Mouse (Mus musculus): ENCODE results near the gene Ubash3b. TPM values are rescaled to one million over a fixed set of nuclear protein-coding genes. Genes with fewer than 3 reads are reported as not detected.
A peak's percentile ranks its signal among the peaks of the same experiment; 100 is the strongest.

Ubash3b gene
- total RNA-seq, 4 experiments from 2014 or later = 2.0 to 2.3 (median 2.1) TPM

DNA sequence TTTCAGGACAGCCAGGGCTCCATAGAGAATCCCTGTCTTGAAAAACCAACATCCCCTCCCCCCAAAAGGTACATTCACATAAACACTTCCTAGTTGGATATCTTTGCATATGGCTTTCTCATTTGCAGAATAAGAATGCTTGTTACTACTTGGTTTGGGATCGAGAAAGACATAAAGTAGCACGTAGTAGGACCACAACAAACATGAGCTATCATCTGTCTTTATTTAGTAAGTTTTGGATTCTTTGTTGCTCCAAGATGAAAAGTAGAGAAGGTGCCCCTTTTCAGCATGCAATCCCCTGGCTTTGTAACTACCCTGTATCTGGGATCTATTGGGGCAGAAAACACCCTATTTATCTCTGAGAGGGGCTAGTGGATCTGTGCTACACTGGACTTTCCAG, 25.2 kb downstream of the Ubash3b start:
- DNase-seq = no peak

DNA sequence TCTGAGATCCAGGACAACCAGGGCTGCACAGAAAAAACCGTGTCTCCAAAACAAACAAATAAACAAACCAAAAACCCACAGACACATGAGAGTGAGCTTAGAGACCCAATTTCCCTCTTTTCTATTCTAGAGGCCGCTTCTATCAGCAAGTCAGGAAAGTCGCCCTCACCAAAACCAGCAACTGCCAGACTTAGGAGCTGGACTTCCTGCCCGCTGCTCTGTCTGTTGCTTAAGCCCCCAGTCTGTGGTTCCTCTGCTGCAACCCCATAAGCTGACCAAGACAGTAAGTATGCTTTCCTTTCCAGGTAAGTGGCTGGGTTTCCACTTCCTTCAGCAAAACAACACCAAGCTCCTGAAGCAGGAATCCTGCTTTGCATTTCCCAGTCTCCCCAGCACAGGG, 26.6 kb downstream of the Ubash3b start:
- no peak for DNase-seq

DNA sequence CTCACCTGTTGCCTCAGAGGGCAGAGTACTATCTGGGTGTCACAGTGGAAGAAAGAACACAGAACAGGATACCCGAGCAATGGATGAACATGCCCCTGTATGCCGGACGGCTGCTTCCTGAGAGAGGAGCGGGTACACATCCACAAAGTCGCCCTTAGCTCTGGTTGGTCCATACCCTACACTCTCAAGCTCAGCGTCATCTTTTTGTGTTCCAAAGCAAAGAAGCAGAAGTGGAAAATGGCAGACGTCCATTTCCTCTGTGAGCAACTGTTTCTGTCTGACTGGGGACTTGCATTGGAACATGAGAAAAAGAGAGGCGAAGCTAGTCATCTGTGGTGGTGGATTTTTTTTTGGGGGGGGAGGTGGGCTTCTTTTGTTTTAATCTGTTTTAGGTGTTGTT, 30.9 kb downstream of the Ubash3b start:
- no peak for DNase-seq

DNA sequence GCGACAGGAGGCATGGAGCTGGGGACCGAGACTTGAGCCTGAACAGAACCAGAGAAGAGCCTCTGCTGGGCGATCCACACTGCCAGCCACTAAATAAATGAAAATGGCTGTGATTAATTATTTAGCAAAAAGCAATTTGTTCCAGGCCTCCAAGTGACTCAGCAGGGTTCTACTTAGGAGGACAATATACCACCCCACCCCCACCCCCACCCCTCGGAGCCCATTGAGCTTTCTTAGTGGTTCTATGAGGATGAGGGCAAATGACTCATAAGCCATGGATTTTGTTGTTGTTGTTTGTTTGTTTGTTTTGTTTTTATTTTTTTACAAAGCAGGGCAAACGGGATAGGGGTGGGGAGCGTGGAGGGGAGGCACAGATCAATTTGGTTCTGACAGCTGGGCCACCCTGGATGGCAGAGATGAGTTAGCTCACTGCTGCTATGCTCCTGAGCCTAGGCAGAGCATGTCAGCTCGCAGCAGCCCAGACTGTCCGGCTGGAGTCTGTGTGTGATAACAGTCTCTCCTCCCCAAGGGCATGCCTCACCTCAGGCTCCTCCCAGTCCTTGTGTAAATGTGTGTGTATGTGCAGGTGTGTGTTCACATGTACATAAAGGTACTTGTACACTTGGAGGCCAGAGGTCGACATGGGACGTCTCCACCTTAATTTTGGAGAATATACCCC, 31.6 kb downstream of the Ubash3b start:
- DNase-seq = no peak

DNA sequence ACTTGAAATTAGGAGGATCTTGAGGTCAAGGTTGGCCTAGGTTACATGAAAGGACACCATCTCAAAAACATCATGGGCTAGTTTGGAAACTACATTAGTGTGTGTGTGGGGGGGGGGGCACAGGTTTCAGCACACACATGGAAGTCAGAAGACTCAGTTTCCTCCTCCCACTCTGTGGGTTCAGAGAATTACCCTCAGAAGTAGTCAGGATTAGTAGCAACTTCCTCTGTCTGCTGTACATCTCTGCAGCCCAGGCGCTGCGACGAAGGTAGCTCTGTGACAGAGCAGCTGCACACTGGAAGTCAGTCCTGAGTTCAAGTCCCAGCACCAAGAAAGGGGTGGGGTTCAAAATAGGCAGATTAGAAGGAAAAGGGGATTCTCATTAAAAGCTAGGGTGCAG, 32.2 kb downstream of the Ubash3b start:
- no peak for DNase-seq

DNA sequence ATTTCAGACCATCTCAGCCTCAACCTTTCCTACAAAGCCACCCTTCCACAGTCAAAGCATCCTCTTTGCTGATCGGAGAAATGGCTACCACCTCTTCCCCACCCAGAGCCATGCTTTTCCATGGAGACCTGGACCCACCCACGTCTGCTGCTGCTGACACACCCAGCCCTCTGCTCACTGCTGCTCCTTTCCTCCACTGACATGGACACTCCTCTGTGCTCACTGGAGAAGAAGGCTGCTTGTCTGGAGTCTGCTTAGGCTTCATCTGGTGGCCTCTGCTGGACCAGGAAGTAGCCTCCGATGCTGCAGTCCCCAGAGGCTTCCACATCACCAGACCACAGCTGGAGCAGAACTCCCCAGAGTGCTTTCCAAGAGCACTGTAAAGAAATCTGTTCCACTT, 34.8 kb downstream of the Ubash3b start:
- no peak for DNase-seq

DNA sequence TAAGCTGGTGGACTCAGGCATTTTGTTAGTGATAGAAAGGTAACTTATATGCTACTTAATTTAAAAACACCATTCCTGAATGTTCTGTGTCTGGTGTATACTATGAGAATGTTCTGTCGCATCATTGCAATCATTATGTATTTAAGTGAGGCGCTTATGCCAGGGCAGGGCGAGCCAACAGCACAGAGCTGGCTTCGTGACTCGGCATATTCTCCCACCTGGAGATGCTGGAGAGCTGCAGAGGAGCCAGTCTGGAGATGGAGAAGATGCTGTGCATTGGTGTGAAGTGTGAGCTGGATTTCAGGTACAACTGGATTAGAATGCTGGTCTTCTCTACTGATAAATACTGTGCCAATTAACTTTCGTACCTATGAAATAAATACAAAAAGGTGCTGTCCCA, 37.2 kb downstream of the Ubash3b start:
- no peak for DNase-seq

DNA sequence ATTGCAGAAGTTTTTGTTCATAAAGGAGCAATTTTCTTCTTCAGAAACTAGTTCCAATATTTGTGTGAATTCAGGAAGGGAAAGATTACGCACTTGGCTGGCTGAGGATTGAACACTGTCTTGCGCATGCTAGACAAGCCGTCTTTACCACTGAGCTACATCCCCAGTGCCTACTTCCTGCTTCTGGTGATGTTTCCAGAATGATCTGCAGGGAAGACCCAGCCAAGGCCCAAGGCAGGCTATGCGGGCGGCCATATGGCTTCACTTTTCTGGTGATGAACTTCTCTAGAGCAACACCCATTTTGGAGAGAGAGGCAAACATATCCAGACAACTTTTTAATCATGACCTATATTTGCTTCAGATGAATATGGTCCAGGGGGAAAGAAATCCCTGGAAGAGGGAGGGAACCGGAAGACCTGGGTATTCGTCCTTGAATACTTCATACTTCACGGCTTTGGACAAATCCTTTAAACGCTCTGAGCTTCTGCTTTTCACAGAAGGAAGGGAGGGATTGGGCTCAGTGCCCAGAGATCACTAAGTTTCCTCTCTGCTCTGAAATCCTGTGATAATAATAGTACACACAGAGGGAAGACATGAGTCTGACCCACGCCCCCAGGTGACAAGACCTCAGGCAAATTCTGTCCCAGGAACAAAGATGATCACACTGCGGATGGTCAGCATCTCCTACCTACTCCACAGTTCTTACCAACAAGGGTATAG, 38.9 kb downstream of the Ubash3b start:
- peak; percentile 11 for DNase-seq

DNA sequence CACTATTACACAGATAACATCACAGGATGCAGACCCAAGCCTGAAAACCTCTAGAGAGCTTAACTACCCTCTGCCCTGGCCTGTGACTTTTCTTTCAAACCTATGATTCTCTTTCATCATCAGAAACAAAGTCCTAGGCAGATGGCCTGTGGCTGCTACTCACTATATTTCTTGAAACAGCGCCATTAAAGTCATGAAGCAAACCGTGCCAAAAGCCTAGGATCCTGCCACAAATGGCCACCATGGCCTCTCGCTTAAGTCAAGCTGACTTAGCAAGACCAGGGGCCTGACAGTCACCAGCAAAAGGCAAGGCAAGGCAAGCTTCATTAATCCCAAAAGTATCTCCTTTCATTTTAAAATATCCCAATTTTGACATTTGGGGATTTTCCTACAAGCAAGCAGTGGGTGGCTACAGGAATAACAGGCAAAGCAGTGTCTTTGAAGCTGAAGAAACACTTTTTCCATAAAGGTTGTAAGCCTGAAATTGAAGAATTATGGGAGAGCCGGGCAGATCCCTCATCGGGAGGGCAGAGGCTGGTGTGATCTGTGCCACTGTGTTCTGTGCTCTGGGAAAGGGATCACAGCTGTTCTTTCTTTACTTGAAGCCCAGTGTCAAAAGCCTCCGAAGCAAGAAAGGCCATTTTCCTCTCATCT, 39.7 kb downstream of the Ubash3b start:
- no peak for DNase-seq

DNA sequence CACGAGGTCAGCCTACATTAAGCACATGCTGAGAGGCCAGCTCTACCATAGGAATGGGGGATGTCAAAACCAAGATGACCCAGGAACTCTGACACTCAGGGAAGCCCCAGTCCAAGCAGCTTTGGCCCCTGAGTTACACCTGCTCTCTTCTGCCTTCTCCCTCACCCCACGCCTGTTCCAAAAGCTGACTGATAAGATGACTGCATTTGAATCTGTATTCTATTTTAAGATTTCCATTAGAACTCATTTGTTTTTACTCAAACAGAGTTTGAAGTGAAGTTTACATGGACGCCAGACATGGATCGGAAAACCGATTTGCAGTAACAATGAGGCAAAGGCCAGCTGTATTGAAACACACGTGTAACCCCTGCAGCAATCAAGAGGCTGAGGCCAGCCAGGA, 41.5 kb downstream of the Ubash3b start:
- DNase-seq = no peak

DNA sequence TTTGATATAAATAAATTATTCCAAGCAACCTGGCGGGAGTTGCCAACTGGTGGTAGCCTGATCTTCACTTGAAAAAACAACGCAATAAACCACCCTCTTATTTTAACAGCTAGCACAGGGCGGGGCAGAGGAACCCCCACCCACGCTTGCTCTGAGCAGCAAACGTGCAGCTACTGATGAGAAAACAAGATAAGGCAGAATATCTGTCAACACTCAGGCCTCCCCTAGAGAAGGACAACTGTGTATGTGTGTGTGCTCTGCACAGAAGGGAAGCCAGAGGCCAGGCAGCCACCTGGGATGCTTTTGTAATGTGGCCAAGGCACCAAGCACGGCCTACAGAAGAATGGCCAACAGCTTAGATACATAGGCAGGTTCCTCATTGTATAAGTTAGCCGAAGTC, 43.4 kb downstream of the Ubash3b start:
- DNase-seq = no peak

DNA sequence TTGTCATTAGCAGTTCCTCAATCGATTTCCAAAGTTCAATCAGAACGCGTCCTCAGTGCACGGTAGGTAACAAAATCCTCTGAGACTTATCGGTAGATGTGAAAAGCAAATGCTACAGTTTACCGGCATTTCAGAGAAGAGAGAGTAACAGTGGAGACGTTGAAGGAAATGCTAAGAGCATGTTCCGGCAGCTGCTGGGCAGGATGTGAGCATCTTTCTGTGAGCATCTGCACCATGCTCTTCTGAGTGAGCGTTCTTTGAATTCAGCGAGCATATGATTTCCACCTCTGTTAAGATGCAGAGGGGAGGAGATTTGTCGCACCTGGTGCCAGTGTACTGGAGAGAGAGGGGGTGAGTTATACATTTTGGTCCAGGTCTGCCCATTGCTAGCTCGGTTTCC, 45.4 kb downstream of the Ubash3b start:
- DNase-seq = no peak

DNA sequence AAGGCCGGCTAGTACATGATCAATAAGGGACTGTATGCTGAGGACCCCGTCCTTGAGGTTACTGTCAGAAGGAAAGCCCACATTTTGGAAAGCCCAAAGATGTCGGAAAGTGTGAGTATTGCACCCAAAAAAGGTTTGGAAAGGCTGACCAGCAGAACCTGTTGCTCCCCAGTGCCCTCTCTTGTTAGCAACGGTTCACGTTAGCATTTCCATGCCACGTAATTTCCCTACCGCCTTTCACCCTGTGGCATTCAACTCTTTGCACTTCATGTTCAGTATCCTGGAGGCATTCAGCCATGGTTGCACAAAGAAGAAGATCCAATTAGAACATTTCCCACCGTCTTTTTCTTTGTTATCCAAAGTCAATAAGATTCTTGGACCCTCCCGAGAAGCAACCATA, 47.1 kb downstream of the Ubash3b start:
- no peak for DNase-seq

DNA sequence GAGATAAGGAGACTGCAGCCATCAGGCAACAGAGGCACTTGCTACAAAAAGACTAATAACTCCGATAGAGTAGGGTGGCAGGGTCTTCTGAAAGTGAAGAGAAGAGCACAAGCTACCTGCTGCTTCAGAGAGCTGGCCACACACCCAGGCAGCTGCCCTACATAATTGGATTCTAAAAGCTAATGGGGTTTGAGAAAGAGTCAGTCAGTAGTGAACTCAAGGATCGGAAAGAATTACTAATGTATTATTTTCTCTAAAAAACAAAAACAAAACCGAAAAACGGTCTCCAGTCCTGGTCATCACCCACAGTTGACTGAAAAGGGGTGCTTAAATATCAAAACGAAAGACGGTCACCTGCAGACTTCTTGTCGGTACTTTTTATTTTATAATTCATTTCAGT, 51.7 kb downstream of the Ubash3b start:
- DNase-seq = no peak

DNA sequence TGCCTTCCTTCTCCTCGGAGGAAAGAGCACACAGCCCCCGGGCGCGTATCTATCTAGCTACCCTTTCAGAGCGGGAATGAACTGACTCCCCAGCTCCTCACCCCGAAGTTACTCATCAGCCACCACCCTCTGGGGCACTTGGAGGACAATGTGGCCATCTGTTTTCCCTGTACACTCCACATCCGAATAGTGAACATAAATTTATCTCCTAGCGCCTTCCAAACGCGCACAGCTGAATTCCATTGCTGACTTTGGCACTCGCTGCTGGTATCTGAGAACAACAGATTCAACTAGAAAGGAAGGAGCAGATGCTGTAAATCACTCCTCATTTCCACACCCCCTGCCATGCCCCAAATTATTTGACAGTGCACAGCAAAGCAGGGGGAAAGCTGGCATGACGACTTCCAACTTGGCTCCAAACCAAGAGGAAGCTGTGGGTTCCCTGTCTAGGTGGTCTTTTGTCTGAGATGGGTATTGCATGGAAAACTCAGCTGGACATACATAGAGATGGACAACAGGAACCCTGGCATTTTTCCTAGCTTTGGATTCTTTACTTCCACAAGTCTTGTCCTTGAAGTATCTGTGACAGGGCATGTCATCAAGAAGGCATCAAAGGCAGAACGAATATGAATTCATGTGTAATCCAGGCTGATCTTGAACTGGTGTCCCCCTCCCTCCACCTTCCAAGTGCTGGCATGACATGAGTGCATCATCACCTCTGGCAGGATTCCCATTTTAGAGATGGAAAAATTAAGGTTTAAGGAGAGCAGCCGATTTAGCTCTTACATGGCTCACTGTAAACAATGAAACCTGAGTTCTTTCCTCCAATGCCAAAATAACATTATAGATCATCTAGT, 52.9 kb downstream of the Ubash3b start:
- peak; percentile 22 for DNase-seq

DNA sequence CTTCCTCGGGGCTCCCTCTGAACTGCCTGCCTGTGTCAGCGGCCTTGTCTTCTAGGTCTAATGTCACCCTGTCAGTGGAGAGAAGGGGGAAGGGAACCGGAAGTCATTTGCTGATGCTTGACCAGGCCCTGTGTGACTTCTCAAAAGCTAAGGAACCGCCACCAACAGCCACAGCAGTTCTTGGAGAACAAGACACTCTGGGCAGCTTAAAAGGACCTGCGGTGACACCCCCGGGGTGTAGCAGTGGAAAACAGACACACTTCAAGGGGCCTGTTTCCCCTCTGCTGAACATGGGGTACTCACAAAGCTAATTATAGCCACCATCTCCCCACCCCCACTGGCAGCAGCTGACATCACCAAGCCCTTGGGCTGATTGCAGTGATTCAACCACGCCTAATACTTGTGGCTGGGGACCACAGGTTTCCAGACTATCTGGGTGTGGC, 56.3 kb downstream of the Ubash3b start:
- DNase-seq = no peak

DNA sequence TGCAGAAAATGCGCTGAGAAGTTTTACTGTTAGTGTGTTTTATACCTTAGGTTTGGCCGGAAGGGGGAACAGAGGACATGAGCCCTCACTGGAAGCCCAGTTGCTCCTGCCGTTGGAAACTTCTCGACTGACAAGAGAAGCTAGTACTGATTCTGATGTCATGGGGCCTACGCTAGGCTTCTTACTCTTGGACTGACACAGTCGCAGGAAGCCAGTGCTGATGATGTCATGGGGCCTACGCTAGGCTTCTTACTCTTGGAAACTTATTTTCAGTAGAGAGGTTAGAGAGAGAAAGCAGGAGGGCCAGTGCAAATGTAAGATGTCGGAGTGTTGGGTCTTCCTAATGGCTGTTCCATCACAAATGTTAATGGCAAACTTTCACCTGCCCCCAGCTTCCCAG, 57.8 kb downstream of the Ubash3b start:
- DNase-seq = no peak

DNA sequence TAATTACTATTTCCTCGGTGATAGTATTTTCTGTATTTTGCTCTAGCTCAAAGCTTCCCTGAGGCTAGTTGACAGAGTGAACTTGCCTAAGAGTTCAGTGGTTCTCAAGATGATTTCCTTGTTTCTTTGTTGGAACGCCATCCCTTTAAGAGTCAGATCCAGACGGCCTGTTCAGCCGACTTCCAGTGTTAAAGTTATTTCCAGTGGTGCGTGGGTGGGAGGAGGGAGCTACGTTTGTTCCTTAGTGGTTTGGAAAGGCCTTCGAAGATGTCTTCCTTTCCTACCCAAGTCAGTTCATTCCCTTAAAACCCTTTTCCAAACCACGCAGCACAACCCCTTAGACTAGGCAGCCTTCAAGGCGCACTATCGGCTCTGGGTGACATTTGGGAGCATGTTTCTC, 58.9 kb downstream of the Ubash3b start:
- DNase-seq = no peak

DNA sequence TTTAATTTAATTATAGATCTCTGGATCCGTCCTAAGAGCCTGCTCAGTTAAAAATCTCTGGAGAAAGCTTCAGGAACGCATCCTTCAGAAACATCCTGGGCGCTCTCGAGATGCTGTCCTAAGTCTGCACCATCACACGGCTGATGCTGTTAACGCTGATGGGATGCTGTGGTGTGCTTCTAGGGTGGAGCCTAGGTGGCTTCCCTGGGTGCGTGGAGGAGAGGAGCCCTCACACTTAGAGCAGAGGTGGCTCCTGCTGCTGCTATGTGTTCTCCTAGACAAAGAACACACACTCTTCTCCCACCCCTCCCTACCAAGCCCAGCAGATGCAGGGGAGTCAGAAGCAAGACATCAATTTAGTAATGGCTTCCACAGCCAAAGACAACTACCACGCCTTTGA, 61.6 kb downstream of the Ubash3b start:
- DNase-seq = no peak

DNA sequence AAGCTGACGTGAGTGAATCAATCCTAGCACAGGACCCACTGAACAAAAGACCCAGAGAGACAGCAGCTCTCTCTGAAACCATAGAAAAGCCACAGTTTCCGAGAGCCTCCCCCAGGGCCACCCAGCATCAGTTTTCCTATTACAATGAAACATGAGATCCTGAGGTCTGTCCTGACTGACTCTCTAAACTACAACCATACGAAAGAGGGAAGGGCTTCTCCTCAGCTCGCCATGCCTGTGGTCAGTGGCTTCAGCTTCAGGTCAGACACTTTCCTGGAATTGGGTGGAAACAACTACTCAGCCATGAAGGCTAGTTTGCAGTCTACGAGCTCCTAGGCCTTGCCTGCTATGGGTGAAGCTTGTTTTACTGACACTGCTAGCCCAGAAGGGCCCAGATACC, 62.4 kb downstream of the Ubash3b start:
- DNase-seq = no peak

DNA sequence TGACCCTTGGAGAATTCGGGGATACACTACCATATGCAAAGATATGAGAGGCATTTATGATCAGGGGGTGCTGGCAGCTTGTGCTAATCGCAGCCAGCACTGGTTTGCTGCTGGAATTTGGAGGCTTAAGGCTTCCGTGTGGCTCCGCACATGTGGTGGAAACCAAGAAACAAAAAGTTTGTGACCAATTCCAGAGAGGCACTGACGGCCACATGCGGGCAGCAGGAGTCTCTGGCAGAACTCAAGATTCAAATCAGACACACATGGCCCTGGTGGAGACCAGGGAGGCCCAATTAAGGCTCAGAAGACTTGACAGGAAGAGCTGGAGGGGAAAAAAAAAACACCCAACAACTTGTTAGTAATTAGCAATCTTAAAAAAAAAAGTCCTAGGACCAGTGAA, 63.4 kb downstream of the Ubash3b start:
- DNase-seq = no peak

DNA sequence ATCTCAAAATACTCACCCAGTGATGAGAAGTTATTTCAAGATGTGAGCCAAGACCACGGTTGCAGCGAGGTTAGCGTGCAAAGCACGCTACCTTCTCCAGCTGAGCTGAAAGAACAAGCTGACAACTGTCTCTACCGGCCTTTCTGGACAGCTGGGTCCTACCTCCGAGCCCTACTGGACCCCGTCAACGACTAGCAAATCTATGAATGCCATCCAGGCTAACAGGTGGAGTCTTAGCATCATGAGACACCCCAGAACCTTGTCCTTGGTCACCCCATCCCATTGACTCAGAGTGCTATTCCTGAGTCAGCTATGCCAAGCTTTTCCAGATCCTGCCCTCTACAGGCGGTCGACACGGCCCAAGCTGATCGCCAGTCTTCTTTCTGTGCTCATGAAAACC, 69.5 kb downstream of the Ubash3b start:
- DNase-seq = no peak

DNA sequence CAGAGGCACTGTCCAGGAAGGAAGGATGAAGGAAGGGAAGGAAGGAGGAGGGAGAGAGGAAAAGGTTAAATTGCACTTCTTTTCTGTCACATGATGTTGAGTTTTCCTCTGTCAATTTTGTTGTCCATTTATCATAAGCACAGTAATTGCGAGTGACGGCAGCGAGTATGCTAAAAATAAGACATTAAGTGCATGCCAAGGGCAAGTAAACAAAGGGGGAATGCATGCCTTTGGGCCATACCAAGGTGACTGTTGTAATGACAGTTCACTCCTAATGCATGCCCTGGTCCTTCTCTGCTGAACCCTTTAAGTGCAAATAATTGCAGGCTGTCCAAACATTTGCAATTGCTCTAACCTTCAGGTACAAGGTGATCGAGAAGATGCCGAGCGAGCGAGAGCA, 70.3 kb downstream of the Ubash3b start:
- DNase-seq = no peak

Data from adrenal gland, adult 8-10 months (tissue).